Mouse (Mus musculus): ENCODE data around the gene Chd2. TPM values are rescaled to one million over a fixed set of nuclear protein-coding genes. Genes with fewer than 3 reads are reported as not detected.

Gene Chd2
- polyA plus RNA-seq, 1 experiment, result 51.4 TPM

DNA sequence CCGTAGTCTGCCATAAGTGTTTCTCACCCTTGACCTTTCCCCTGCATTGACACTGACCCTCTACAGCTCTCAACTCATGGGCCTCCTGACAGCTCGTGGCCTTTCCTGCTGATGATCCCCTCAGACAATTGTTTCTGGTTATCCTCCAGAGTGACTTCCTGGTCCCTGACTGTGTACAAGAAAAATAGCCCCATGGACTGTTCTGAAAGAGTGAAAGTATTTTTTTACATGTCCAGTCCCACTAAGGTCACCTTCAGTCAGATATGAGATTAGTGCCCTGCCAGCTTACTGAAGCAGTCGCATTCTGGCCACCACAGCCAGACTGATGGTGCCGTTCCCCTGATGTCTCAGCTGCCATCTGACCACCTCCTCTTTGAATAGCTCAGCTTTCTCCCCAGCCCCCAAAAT is 26.1 kb upstream of the Chd2 start:
- H3K27ac ChIP-seq (ENCODE audit: insufficient read depth, low read length), result no peak overlapping the region
- H3K4me1 ChIP-seq (ENCODE audit: control insufficient read depth, insufficient read depth, low read length), result no peaks in the 10 kb centered on the region
- H3K4me3 ChIP-seq (ENCODE audit: insufficient read depth, low read length), result no peak overlapping the region
- TF ChIP-seq POLR2A (IDR thresholded peaks at IDR 0.05; ENCODE audit: low read depth, low read length), result no peak
- TF ChIP-seq CTCF (IDR thresholded peaks at IDR 0.05; ENCODE audit: borderline replicate concordance, insufficient read depth, low read length), result no peak

DNA sequence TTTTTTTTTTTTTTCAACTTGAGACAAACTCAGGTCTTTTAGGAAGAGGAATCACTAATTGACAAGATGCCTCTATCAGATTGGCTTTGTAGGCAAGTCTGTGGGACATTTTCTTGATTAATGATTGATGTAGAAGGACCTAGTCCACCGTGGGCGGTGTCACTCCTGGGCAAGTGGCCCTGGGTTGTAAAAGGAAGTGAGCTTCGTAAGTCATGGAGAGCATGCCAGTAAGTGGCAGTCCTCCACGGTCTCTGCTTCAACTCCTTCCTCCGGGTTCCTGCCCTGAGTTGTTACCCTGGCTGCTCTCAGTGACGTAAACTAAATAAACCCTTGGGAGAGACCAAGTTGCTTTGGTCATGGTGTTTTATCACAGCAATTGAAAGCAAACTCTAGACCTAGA is 22.5 kb upstream of the Chd2 start:
- no peak overlapping the region for H3K27ac ChIP-seq (ENCODE audit: insufficient read depth, low read length)
- no peaks in the 10 kb centered on the region; the same call in none of the 2 replicates for H3K4me1 ChIP-seq (ENCODE audit: control insufficient read depth, insufficient read depth, low read length)
- H3K4me3 ChIP-seq (ENCODE audit: insufficient read depth, low read length), result no peak overlapping the region
- TF ChIP-seq CTCF (IDR thresholded peaks at IDR 0.05; ENCODE audit: borderline replicate concordance, insufficient read depth, low read length) (no peak), POLR2A (IDR thresholded peaks at IDR 0.05; ENCODE audit: low read depth, low read length) (no peak)

DNA sequence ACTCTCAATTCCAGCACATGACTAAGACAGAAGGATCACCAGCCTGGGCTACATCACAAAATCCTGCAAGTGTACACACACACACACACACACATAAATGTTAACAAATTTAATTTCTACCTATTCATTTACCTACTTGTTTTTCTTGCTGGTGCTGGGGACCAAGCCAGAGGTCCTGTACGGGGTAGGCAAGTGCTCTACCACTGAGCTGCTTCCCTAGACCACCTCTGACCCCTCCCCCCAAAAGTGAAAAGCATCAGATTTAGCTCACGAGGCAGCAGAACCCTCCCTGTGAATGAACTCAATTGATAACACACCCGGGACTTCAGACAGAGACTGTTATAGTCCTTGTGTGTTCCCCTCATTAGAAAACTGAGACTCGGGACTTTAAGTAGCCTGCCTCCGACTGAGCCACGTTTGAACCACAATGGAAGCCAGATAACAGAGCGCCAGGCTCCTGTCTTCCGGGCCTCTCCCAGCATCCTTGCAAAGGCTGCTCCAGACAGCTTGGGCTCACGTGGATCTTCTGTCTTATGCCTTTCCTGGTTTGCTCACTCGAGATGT is 19.9 kb upstream of the Chd2 start:
- H3K27ac ChIP-seq (ENCODE audit: insufficient read depth, low read length), result no peak overlapping the region
- no peak overlapping the region for H3K4me3 ChIP-seq (ENCODE audit: insufficient read depth, low read length)

DNA sequence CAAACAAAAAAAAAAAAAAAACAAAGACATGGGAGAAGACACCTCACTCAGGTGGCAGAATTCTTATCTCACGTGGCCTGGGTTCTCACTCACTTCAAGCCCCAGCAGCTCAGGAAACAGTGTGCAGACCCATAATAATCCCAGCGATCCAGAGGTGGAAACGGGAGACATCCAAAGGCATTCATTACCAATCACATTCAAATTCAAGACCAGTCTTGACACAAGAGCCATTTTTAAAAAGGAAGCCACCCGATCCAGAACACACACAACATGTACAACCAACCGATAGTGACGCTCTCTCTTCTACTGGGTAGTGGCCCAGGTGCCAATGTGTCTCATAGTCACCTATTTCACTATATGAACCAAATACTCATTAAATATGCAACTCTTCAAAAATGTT is 19.2 kb upstream of the Chd2 start:
- Histone ChIP-seq H3K27ac (ENCODE audit: insufficient read depth, low read length) (no peak overlapping the region), H3K4me3 (ENCODE audit: insufficient read depth, low read length) (no peak overlapping the region), H3K4me1 (ENCODE audit: control insufficient read depth, insufficient read depth, low read length) (no peaks in the 10 kb centered on the region; the same call in none of the 2 replicates)
- TF ChIP-seq POLR2A (IDR thresholded peaks at IDR 0.05; ENCODE audit: low read depth, low read length), result no peak
- TF ChIP-seq CTCF (IDR thresholded peaks at IDR 0.05; ENCODE audit: borderline replicate concordance, insufficient read depth, low read length), result no peak

More for the DNA sequence above, 19.9 kb upstream of the Chd2 start:
- TF ChIP-seq CTCF (IDR thresholded peaks at IDR 0.05; ENCODE audit: borderline replicate concordance, insufficient read depth, low read length), result no peak
- no peak for TF ChIP-seq POLR2A (IDR thresholded peaks at IDR 0.05; ENCODE audit: low read depth, low read length)
- H3K4me1 ChIP-seq (ENCODE audit: control insufficient read depth, insufficient read depth, low read length), result no peaks in the 10 kb centered on the region; the same call in none of the 2 replicates

DNA sequence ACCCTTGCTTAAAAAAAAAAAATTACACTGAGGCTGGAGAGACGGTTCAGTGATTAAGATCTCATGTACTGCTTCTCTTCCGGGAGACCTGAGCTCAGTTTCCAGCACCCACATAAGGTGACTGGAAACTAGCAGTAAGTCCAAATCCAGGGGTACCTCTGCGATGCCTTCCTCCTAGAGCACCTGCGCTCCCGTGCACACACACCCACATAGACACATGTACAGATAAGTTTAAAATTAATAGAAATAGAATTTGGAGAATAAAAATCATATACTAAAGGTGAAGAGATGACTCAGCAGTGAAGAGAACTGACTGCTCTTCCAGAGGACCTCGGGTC is 18.2 kb upstream of the Chd2 start:
- H3K4me1 ChIP-seq (ENCODE audit: control insufficient read depth, insufficient read depth, low read length), result no peaks in the 10 kb centered on the region; the same call in none of the 2 replicates
- H3K4me3 ChIP-seq (ENCODE audit: insufficient read depth, low read length), result peak overlapping the region; percentile 79
- TF ChIP-seq POLR2A (IDR thresholded peaks at IDR 0.05; ENCODE audit: low read depth, low read length) (no peak), CTCF (IDR thresholded peaks at IDR 0.05; ENCODE audit: borderline replicate concordance, insufficient read depth, low read length) (no peak)
- peak overlapping the region; percentile 100 for H3K27ac ChIP-seq (ENCODE audit: insufficient read depth, low read length)

DNA sequence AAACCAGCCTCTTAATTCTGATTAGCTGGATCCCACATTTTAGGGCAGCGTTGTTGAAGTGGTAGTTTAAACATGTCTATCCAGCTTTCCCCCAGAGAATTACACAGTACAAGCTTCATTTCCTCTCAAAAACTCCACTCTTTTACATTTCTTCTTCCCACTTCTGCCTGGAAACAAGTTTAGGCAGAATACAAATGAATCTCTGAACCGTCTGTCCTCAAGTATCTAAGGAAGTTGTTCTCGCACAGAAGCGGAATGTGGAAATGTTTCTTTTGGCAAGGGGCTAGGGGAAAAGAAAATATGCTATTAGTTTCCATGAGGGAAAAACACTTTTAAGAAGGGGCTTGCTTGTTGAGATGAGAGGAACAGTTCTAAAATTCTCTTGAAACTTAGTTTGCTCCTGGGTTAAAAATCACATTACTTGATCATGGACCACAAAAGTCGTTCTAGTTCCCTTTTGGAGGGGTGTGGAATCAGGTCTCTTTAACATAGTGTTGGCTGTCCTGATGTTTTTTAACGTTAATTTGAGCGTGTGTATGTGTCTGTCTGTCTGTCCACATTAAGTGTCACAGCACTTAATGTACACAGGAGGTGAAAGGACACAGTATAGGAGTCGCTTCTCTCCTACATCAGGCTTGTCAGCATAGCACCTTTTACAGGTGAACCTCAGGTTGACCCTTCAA is 17.7 kb upstream of the Chd2 start:
- TF ChIP-seq POLR2A (IDR thresholded peaks at IDR 0.05; ENCODE audit: low read depth, low read length) (0 out of 2 replicates have a peak, but pooled peaks have one; percentile 26), CTCF (IDR thresholded peaks at IDR 0.05; ENCODE audit: borderline replicate concordance, insufficient read depth, low read length) (no peak)
- Histone ChIP-seq H3K4me1 (ENCODE audit: control insufficient read depth, insufficient read depth, low read length) (no peaks in the 10 kb centered on the region; the same call in none of the 2 replicates), H3K4me3 (ENCODE audit: insufficient read depth, low read length) (peak overlapping the region; percentile 79), H3K27ac (ENCODE audit: insufficient read depth, low read length) (peak overlapping the region; percentile 100)

DNA sequence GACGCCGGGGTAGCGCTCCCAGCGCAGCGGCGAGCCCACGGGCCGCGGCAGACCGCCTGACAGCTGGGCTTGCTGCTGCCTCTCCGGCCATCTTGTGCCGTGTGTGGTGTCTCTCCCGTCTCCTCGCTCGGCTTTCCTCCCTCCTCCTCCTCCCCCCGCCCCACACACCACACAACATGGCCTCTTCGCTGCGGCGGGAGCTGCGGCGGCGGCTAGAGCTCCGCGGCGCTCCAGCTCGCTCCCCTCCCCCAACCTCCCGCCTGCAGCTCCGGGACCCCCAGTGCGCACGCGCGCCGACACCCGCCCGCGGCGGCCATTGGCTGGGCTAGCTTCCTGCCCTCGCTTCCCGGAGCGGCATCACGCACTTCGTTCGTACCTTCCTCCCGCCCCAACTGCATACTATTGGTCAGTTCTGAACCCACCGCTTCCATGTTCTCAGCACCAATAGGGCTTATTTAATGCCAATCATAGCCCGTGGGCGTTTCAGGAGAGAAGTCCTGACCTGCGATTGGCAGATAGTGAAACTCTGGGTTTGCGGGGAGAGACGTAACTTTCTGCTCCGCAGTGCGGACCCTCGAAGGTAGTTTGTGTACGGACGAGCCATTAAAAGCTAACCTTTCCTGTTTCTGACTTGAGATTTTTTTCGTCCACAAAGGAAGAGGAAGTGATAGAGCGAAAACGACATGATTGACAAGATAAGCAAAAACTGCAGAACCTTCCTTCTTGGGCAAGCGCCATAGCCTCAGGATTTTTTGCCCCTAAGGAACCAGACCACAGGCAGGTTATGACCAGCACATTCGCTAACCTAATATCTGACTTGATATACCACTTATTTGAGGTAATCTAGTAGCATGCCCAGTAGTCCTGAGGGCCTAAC is 16.9 kb upstream of the Chd2 start:
- H3K27ac ChIP-seq (ENCODE audit: insufficient read depth, low read length), result peak overlapping the region; percentile 100
- H3K4me3 ChIP-seq (ENCODE audit: insufficient read depth, low read length), result peak overlapping the region; percentile 100
- no peaks in the 10 kb centered on the region; the same call in none of the 2 replicates for H3K4me1 ChIP-seq (ENCODE audit: control insufficient read depth, insufficient read depth, low read length)
- no peak for TF ChIP-seq CTCF (IDR thresholded peaks at IDR 0.05; ENCODE audit: borderline replicate concordance, insufficient read depth, low read length)
- TF ChIP-seq POLR2A (IDR thresholded peaks at IDR 0.05; ENCODE audit: low read depth, low read length), result peak; percentile 97

DNA sequence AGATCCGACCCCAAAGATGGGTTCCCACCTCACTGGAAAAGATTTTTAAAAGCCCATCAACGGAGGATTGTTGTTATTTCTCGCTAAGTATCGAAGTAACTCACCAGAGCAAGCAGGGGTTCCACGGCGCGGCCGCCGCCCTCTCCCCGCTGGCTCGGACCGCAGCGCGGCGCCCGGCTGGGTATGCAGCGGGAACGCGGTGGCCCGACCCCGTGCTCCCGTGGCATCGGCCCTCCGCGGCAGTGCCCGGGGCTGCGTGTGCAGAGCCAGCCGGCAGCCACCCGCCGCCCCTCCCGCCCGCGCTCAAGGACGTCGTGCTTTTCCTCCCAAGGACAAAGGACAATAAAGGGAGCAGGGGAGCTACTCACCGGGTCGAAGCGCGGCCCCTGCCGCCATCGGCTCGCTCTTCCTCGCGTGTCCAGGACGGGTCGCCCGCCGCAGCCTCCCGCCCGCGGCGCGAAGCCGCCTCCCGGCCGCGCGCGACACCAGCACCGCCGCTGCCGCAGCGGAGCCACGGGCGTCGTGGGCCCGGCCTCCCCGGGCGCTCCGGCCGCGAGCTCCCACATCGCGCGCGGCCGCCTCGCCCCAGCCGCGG is 16.1 kb upstream of the Chd2 start:
- Histone ChIP-seq H3K27ac (ENCODE audit: insufficient read depth, low read length) (peak overlapping the region; percentile 91), H3K4me1 (ENCODE audit: control insufficient read depth, insufficient read depth, low read length) (no peaks in the 10 kb centered on the region; the same call in none of the 2 replicates), H3K4me3 (ENCODE audit: insufficient read depth, low read length) (peak overlapping the region; percentile 100)
- TF ChIP-seq CTCF (IDR thresholded peaks at IDR 0.05; ENCODE audit: borderline replicate concordance, insufficient read depth, low read length) (no peak), POLR2A (IDR thresholded peaks at IDR 0.05; ENCODE audit: low read depth, low read length) (0 out of 2 replicates have a peak, but pooled peaks have one; percentile 15)

All from embryonic fibroblast, embryonic 13.5 days (primary cell).